Mouse (Mus musculus) hindbrain, embryonic 11.5 days (tissue): ENCODE measurements around the gene Nup188. TPM values are rescaled to one million over a fixed set of nuclear protein-coding genes. Genes with fewer than 3 reads are reported as not detected.

Experiments used
- ATAC-seq: fragments of 200-750 bp; cut with Nextera tagmentation; 2 replicates; pipeline ENCODE4 v1.8.0; 2017; ENCODE audit warnings: mild to moderate bottlenecking, moderate TSS enrichment, moderate library complexity; ENCODE audit not compliant: low FRiP score
- DNase-seq: peaks from one replicate; pipeline ENCODE4 v3.0.0-alpha.2; 2015; ENCODE audit warnings: low spot score
- H3K27ac ChIP-seq: fragments of 300-500 bp; sonication (generic); 2 replicates; pipeline ENCODE4 v1.5.1; 2014; ENCODE audit warnings: mild to moderate bottlenecking, low read depth, low read length
- H3K27me3 ChIP-seq: fragments of 300-500 bp; sonication (generic); 2 replicates; pipeline ENCODE4 v1.6.1; 2014; ENCODE audit warnings: mild to moderate bottlenecking, low read length, moderate library complexity, mixed read lengths; ENCODE audit not compliant: control insufficient read depth, insufficient read depth
- H3K36me3 ChIP-seq: fragments of 300-500 bp; sonication (generic); 2 replicates; pipeline ENCODE4 v1.6.1; 2014; ENCODE audit warnings: mild to moderate bottlenecking, low read length, moderate library complexity, mixed read lengths; ENCODE audit not compliant: control insufficient read depth, insufficient read depth
- H3K4me1 ChIP-seq: fragments of 300-500 bp; sonication (generic); replicated peaks from 2 replicates; pipeline ENCODE4 v1.6.1; 2014; ENCODE audit warnings: low read length, mixed read lengths; ENCODE audit not compliant: control insufficient read depth, insufficient read depth
- H3K4me2 ChIP-seq: fragments of 300-500 bp; sonication (generic); replicated peaks from 2 replicates; pipeline ENCODE4 v1.6.1; 2014; ENCODE audit warnings: mild to moderate bottlenecking, low read depth, low read length
- H3K4me3 ChIP-seq: fragments of 300-500 bp; sonication (generic); 2 replicates; pipeline ENCODE4 v1.5.1; 2014; ENCODE audit warnings: low read depth, low read length
- H3K9ac ChIP-seq: fragments of 300-500 bp; sonication (generic); 2 replicates; pipeline ENCODE4 v1.6.1; 2014; ENCODE audit warnings: low read depth, low read length
- H3K9me3 ChIP-seq: fragments of 300-500 bp; sonication (generic); 2 replicates; pipeline ENCODE4 v1.6.1; 2016; ENCODE audit warnings: low read length; ENCODE audit not compliant: control insufficient read depth
- WGBS: fragments of 180-500 bp; shearing (Covaris S2); extraction: QIAGEN DNeasy Blood & Tissue Kit; methylation state at CpG from one replicate; pipeline ENCODE4 v1.1.7; 2014; 5-methylcytosine and 5-hydroxymethylcytosine counted together
- polyA plus RNA-seq: library from polyadenylated mRNA; unstranded; fragments of >200 nt; fragmentation: Nextera tagmentation; extraction: Ambion mirVana; gene quantifications from 2 replicates; pipeline ENCODE4 v1.2.1, GENCODE M21; 2014

The Nup188 gene
- polyA plus RNA-seq, 1 experiment from 2014 or later = 44.5 TPM

- Histone ChIP-seq H3K27ac (no peak overlapping the region), H3K27me3 (no peaks in the 10 kb centered on the region)
These were observed 25.0 kb upstream of the Nup188 start for GRCm38 (mm10) chr2:30261064-30261736.

GRCm38 (mm10) chr2:30261921-30262839 is 24.0 kb upstream of the Nup188 start:
- Histone ChIP-seq H3K36me3 (peaks cover 12% of the 10 kb centered on the region; the same call in 1 of the 2 replicates), H3K27ac (peak overlapping the region; percentile 2; the same call in 1 of the 2 replicates), H3K4me3 (no peak overlapping the region), H3K9ac (no peak overlapping the region), H3K4me1 (0 out of 2 replicates have a peak, but pooled peaks cover 2% of the 10 kb centered on the region), H3K9me3 (no peaks in the 10 kb centered on the region), H3K27me3 (no peaks in the 10 kb centered on the region), H3K4me2 (no peak overlapping the region)
- WGBS = 92% methylated on average over 18 of the region's 18 CpGs
- DNase-seq (no peak), ATAC-seq (no peak)

More at GRCm38 (mm10) chr2:30261064-30261736, 25.0 kb upstream of the Nup188 start:
- Histone ChIP-seq H3K36me3 (peaks cover 16% of the 10 kb centered on the region; the same call in 1 of the 2 replicates), H3K9me3 (no peaks in the 10 kb centered on the region), H3K4me3 (no peak overlapping the region), H3K4me2 (no peak overlapping the region), H3K9ac (no peak overlapping the region), H3K4me1 (no peaks in the 10 kb centered on the region)
- ATAC-seq (no peak), DNase-seq (no peak)
- WGBS = 96% methylated on average over 4 of the region's 4 CpGs

GRCm38 (mm10) chr2:30262840-30263441 is 23.3 kb upstream of the Nup188 start:
- H3K9me3 ChIP-seq = no peaks in the 10 kb centered on the region
- H3K4me3 ChIP-seq = no peak overlapping the region
- no peak overlapping the region for H3K9ac ChIP-seq
- ATAC-seq = no peak
- no peaks in the 10 kb centered on the region for H3K27me3 ChIP-seq
- H3K4me1 ChIP-seq = 0 out of 2 replicates have a peak, but pooled peaks cover 2% of the 10 kb centered on the region
- peaks cover 12% of the 10 kb centered on the region; the same call in 1 of the 2 replicates for H3K36me3 ChIP-seq
- no peak overlapping the region for H3K27ac ChIP-seq
- H3K4me2 ChIP-seq = no peak overlapping the region
- DNase-seq = no peak
- 77% methylated on average over 4 of the region's 4 CpGs for WGBS

- ATAC-seq (no peak), DNase-seq (no peak)
- H3K9ac ChIP-seq = no peak overlapping the region
- 0 out of 2 replicates have a peak, but pooled peaks cover 2% of the 10 kb centered on the region for H3K4me1 ChIP-seq
- 0 out of 2 replicates have a peak, but pooled peaks cover 9% of the 10 kb centered on the region for H3K36me3 ChIP-seq
- WGBS = 93% methylated on average over 6 of the region's 6 CpGs
- H3K27ac ChIP-seq = no peak overlapping the region
- no peaks in the 10 kb centered on the region for H3K27me3 ChIP-seq
- H3K4me2 ChIP-seq = no peak overlapping the region
- H3K9me3 ChIP-seq = no peaks in the 10 kb centered on the region
- H3K4me3 ChIP-seq = no peak overlapping the region
These were observed 22.4 kb upstream of the Nup188 start for GRCm38 (mm10) chr2:30263811-30264210.

GRCm38 (mm10) chr2:30264671-30265519 is 21.3 kb upstream of the Nup188 start:
- Histone ChIP-seq H3K4me1 (0 out of 2 replicates have a peak, but pooled peaks cover 2% of the 10 kb centered on the region), H3K27ac (no peak overlapping the region), H3K36me3 (0 out of 2 replicates have a peak, but pooled peaks cover 9% of the 10 kb centered on the region), H3K4me2 (no peak overlapping the region), H3K9ac (no peak overlapping the region), H3K4me3 (no peak overlapping the region), H3K9me3 (no peaks in the 10 kb centered on the region), H3K27me3 (no peaks in the 10 kb centered on the region)
- 86% methylated on average over 7 of the region's 7 CpGs for WGBS
- no peak for DNase-seq
- ATAC-seq = no peak

- no peak within 1 kb of the TSS for H3K4me3 ChIP-seq
- no peaks in the 10 kb centered on the region for H3K9me3 ChIP-seq
- 0 out of 2 replicates have a peak, but pooled peaks cover 9% of the 10 kb centered on the region for H3K36me3 ChIP-seq
- no peak within 1 kb of the TSS for H3K9ac ChIP-seq
- 0 out of 2 replicates have a peak, but pooled peaks cover 2% of the 10 kb centered on the region for H3K4me1 ChIP-seq
- ATAC-seq (no peak), DNase-seq (no peak)
- 52% methylated on average over 5 of the region's 5 CpGs for WGBS
- H3K27me3 ChIP-seq = no peaks in the 10 kb centered on the region
- no peak within 1 kb of the TSS for H3K4me2 ChIP-seq
- peak within 1 kb of the TSS; percentile 62 for H3K27ac ChIP-seq
These were observed 20.4 kb upstream of the Nup188 start, which contains the start of gene Phyhd1 for GRCm38 (mm10) chr2:30265767-30266253. TSS of gene Phyhd1 (plus strand) at chr2:30266203.

- WGBS = 25% methylated on average over 4 of the region's 4 CpGs
- DNase-seq (no peak), ATAC-seq (no peak)
- Histone ChIP-seq H3K9me3 (no peaks in the 10 kb centered on the region), H3K27me3 (no peaks in the 10 kb centered on the region), H3K27ac (peak overlapping the region; percentile 62), H3K4me1 (0 out of 2 replicates have a peak, but pooled peaks cover 2% of the 10 kb centered on the region), H3K9ac (no peak overlapping the region), H3K4me3 (no peak overlapping the region), H3K36me3 (0 out of 2 replicates have a peak, but pooled peaks cover 9% of the 10 kb centered on the region), H3K4me2 (no peak overlapping the region)
These were observed 19.7 kb upstream of the Nup188 start for GRCm38 (mm10) chr2:30266392-30266941.
